Mouse (Mus musculus) right cerebral cortex, adult 18-20 months (tissue): Measurements from ENCODE around the gene Dnaic2.

ENCODE experiments used
- DNase-seq: peaks from one replicate; pipeline ENCODE4 v3.0.0; 2022; ENCODE audit warnings: mixed read lengths

Dnaic2 gene

DNA sequence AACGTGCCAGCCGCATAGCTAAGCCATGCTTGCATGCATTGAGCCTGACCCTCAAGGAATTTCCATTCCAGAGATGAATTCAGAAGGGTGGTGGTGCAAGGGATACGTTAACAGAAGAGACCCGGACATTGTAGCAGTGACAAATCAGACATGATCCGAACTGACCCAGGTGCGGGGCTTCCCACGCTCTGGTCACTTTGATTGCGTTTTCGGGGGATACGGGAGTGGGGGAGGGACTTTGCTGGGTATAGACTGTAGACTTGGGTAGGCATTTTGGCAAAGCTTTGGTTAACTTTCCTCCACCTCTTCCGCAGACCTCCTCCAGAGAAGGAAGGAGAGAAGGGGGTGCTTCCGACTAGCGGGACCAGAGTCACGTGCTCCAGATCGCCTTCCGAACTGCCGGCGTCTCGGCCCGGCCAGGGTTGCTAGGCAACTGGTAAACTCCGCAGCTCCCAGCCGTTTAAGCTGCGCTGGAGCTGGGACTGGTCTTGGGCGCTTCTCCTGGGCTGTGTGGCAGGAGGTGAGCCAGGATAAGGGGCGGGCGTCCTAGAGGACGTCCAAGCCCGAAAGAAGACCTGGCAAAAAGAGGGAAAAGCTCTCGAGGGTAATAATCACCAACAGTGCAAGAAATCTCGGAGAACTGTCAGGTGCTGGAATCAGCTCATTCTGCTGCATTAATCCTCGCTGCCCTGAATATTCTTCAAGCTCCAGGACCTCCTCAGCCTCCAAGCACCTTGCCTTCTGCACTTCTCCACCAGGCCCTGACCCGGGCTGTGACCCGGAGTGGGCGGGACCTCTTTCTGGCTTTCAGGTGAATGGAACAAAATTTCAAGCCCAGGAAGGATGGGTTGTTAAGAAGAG lies at the start of gene Dnaic2:
Gene Dnaic2, plus strand, starts transcription at position 444 of the 861 bp plus-strand sequence.
- peak; percentile 79 for DNase-seq

GRCm38 (mm10) chr11:114679582-114679981 lies 47.6 kb upstream of the Dnaic2 start:
- DNase-seq, result no peak

DNA sequence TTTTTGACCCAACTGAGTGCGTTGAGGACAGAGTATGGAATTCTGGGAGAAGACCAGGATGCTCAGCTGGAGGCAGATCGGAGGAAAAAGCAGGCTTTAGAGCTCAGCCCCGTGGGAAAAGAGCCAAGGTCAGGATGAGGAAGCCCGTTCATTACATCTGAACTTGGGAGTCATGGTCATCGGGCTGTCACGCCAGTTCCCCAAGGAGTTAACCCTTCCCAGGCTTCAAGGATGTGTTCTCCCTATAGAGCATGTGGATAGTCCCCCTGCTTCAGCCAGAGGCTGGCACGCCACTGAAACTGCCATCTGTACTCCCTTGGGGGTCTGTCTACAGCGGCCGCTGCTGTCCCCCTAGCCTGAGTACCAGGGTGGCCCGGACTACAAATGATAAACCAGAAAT lies 46.9 kb upstream of the Dnaic2 start:
- no peak for DNase-seq

DNA sequence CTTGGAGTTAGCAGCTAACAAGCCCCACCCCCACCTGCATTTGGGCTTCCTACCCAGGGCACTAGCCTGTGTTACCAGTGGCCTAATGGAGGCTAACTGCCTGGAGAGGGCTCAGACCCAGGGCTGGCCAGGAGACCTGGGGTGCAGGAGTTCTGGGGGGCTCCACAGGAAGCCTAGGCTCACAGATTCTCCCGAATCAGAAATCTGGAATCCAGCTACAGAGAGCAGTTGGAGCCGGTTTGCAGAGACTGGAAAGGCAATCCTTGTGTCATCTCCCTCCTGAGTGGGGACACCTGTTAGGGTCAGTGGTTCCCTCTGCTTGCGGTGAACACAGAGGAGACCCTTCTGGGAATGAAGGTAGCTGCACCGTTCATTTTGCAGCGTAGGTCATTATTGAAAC lies 46.2 kb upstream of the Dnaic2 start:
- DNase-seq, result no peak

DNA sequence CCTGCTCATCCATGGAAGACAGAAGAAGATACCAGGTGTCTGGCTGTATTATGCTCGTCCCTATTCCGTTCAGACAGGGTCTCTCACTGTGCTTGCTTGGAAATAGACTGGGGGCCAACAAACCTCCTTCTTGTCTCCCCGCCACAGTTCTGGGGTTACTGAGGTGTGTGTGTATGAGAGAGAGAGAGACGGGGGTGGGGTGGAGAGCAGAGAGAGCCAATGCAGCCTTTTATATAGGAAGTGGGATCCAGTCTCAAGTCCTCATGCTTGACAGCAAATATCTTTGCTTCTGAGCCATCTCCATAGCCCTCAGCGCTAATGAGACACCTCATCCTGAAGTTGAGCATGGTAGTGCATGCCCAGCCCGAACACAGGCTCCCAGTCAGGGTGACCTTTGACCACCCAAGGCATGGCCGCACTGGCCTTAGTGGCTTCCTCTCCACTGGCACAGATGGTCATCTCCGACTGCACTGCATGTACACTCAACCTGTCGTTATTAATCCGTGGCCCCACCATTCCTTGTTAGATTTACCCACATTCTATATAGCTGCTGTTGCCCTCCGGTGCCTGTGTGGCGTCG lies 44.8 kb upstream of the Dnaic2 start:
- DNase-seq, result no peak

DNA sequence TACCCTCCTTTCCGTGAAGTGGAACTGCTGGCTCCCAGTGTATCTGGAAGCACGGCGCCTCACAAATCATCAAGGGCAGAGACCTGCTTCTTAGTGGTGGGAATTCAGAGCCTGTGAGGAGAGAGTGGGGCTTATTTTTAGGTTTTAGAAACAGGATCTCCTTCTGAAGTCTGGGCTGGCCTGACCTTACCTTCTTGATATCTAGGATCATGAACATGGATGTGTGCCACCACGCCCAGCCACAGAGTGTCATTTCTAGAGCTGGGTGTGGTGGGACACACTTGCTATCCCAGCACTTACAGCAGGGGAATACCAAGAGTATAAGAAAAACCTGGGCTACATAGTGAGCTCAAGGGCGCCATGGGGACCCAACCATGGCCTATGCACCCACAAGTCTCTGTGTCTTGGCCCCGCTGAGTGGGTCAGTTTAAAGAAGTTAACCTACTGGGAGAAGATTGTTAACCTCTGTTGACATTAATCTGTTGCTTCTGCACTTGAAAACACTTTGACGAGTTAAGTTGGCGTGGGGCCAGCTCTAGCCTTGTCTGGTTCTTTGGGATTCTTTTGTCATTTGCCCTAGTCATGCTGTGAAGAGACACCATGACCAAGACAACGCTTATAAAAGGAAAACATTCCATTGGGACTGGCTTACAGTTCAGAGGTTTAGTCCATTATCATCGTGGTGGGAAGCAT lies 44.0 kb upstream of the Dnaic2 start:
- DNase-seq, result no peak

DNA sequence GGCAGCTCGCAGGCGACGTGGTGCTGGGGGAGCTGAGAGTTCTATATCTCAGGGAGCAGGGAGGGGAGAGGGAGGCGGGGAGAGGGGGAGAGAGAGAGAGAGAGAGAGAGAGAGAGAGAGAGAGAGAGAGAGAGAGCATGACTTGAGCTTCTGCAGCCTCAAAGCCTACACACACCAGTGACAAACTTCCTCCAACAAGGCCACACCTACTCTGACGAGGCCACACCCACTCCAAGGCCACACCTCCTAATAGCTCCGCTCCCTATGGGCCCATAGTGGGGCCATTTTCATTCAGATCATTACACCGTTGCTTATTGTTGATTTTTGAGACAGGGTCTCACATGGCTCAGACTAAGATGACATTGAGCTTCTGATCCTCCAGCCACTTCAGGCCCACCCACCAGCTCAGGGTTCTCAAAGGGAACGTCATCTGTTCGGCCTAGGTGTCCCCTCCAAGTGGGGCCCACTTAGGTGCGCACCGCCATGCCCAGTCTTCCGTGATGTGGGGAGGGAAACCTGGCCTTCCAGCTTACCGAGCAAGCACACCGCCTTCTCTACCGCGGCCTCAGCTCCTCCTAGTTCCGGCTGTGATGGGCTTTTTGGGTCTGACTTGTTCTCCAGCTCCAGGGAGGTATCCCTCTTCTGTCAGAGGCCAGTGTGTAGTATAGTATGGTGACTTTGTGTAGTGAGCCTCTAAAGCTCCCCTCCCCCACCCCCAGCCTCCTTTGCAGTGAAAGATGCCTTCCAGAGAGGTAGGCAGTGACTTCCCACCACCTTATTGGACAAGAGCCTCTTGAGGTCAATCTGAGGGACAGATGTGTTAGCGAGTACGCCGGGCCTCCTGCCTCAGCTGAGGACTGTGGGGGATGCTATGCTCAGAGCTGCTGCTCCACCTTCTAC lies 43.2 kb upstream of the Dnaic2 start:
- no peak for DNase-seq

GRCm38 (mm10) chr11:114684627-114685373 lies 42.4 kb upstream of the Dnaic2 start:
- no peak for DNase-seq

- DNase-seq, result no peak
Measured at GRCm38 (mm10) chr11:114685526-114686040, 41.6 kb upstream of the Dnaic2 start.

DNA sequence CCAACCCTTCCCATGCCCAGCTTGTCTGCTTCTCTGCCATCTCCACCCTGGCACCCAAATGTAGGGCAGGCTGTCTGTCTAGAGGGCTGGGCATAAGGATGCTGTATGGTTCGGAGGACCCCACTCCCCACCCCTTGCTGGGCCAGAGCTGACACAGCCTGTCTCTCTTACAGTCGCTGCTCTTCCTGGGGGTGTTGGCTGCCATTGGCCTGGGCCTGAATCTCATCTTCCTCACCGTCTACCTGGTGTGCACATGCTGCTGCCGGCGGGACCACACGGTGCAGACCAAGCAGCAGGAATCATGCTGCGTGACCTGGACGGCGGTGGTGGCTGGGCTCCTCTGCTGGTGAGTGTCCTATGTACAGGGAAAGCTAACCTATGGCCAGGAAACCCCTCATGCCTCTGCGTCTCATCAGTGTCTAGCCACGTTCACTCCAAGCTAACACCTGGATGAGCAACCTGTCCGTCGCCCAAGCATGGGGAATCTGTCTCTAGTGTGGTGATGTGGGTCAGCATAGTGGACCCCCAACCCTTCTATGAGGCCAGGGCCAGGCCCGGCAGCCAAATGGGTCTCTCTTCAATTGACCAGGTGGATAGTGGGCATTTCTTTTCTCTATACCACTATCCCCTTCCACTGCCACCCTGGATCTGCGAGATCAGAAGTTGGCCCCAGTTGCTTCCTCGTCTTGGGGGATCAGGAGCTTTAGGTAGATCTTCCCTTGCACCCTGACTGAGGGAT lies 40.8 kb upstream of the Dnaic2 start:
- DNase-seq, result no peak

- no peak for DNase-seq
Measured at GRCm38 (mm10) chr11:114687574-114688188, 39.5 kb upstream of the Dnaic2 start.

- no peak for DNase-seq
Measured at GRCm38 (mm10) chr11:114688729-114689128, 38.5 kb upstream of the Dnaic2 start.

DNA sequence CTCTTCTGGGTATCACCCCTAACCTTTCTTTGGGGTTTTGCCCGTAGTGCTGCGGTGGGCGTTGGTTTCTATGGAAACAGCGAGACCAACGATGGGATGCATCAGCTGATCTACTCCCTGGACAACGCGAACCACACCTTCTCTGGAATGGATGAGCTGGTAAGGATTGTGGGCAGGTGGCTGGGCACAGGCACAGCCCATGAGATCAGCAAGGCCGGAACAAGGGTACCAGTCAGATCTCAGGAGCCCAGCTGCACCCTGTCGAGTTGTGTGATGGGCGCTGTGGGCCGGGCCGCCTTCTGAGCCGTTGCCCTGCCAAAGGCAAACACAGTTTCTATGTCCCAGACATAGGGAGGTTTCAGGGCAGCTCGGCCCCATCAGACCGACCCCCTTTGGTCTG lies 37.0 kb upstream of the Dnaic2 start:
- DNase-seq, result peak; percentile 43

- no peak for DNase-seq
Measured at GRCm38 (mm10) chr11:114691454-114692182, 35.6 kb upstream of the Dnaic2 start.

- DNase-seq, result no peak
Measured at GRCm38 (mm10) chr11:114692601-114693000, 34.6 kb upstream of the Dnaic2 start.

- DNase-seq, result no peak
Measured at GRCm38 (mm10) chr11:114693456-114693855, 33.8 kb upstream of the Dnaic2 start.

DNA sequence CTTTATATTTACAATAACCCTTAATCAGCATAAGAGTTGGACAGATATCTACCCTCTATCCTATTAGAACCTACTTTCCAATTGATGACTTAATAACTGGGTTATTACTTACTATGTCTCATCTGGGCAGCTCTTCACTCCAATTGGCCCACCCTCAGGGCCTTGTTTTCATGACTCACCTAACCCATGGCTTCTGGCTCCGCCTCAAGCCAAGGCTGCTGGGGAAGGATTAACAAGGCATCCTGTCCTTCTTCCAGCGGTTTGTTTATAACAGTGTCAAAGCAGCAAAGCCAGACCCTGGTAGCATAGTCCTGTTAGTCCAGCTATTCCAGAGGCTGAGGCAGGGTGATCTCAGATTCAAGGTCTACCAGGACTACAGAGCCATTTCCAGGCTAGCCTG lies 32.8 kb upstream of the Dnaic2 start:
- no peak for DNase-seq

DNA sequence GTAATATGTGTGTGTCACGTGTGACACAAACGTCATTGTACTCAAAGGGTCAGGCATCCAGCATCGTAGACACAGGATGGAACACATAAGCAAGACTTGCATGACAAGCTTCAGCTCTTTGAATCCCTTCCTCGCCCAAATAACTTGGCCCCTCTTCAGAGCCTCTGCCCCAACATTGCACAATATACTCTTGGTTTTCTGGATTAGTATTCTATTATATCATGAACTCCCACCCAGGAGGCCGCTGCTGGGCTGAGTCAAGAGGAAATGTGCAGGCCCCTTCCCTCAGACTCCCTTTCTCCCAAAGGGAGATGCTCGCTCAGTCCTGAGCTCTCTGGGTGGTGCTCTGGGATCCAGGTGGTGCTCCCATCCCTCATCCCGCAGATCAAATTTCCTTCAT lies 28.7 kb upstream of the Dnaic2 start:
- DNase-seq, result no peak

DNA sequence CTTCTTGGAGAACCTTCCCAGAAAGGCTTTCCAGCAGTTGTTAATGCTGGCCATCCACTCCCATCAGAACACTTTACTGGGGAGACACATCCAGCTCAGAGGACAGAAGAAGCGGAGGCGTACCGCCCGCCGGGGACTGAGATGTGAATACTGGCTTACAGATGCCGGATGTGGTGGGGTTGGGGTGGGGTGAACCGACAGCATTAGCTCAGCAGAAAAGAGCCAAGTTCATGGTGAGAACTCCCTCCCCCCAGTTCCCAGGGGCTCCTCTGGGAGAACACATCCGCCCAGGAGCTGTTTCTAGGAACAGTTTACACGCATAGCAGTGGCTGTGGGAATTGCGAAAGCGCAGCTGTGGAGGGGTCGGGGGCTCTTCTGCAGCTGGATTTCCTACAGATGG lies 27.7 kb upstream of the Dnaic2 start:
- DNase-seq, result peak; percentile 63
